Mouse (Mus musculus): ENCODE results near the gene Gm21854. TPM values are rescaled to one million over a fixed set of nuclear protein-coding genes. Genes with fewer than 3 reads are reported as not detected.
"Not testable (repeated sequence)": the region's sequence is repeated elsewhere in the genome, so short reads cannot be mapped to it uniquely, and the experiment has no call there.

Gm21854 gene
- total RNA-seq (2021) = not detected

DNA sequence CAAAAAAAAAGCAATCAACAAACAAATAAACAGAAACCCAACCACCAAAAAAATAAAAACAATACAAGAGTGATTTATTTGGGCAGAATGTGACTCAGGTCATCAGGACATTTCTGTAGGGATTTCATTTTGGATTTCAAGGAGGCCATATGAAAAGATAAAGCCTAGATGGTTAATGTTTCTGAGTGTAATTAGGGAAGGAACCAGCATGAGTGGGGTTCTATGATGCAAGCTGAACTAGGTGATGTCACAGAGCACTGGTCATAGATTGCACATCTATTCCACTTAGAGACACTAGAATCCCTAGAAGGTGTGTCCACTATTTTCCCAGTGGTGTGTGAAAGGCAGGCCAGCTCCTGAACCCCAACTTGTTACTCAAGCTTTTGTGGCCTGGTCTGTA, at the start of gene Gm21854:
Gene Gm21854 (plus strand): TSS at position 301 of the 400 bp plus-strand sequence.
- intact Hi-C loops (cut with DNase I); DNase-seq (ENCODE audit: low spot score in 2 of 2): not testable (repeated sequence)

Other genes with a start within 250 kb of the Gm21854 start
- not detected for gene Gm20914, start 69.0 kb downstream of the Gm21854 start, total RNA-seq (2021)
- gene Gm28171, start 136.4 kb downstream of the Gm21854 start, total RNA-seq (2021) = not detected

All from left cerebral cortex, postnatal 36 days (tissue).